Mouse (Mus musculus): Measurements from ENCODE around the gene Tlr9. TPM values are rescaled to one million over a fixed set of nuclear protein-coding genes. Genes with fewer than 3 reads are reported as not detected.
A peak's percentile ranks its signal among the peaks of the same experiment; 100 is the strongest.

The Tlr9 gene
- polyA plus RNA-seq, 1 experiment, result 2.3 TPM

GRCm38 (mm10) chr9:106202819-106203636 lies 19.4 kb upstream of the Tlr9 start, which contains the start of gene Twf2:
Twf2 (plus strand) TSS chr9:106203108.
- no peaks in the 10 kb centered on the region for H3K27me3 ChIP-seq (replicated peaks)
- peak within 1 kb of the TSS; percentile 100 for H3K4me3 ChIP-seq (replicated peaks)
- no peak for TF ChIP-seq FLI1 (IDR thresholded peaks at IDR 0.05; ENCODE audit: low read length)
- TF ChIP-seq GATA1 (IDR thresholded peaks at IDR 0.05; ENCODE audit: borderline replicate concordance, low read length), result no peak
- peaks cover 84% of the 10 kb centered on the region for H3K4me1 ChIP-seq
- H3K9me3 ChIP-seq, result no peaks in the 10 kb centered on the region
- peaks cover 31% of the 10 kb centered on the region for H3K36me3 ChIP-seq (replicated peaks; ENCODE audit: low read length)

DNA sequence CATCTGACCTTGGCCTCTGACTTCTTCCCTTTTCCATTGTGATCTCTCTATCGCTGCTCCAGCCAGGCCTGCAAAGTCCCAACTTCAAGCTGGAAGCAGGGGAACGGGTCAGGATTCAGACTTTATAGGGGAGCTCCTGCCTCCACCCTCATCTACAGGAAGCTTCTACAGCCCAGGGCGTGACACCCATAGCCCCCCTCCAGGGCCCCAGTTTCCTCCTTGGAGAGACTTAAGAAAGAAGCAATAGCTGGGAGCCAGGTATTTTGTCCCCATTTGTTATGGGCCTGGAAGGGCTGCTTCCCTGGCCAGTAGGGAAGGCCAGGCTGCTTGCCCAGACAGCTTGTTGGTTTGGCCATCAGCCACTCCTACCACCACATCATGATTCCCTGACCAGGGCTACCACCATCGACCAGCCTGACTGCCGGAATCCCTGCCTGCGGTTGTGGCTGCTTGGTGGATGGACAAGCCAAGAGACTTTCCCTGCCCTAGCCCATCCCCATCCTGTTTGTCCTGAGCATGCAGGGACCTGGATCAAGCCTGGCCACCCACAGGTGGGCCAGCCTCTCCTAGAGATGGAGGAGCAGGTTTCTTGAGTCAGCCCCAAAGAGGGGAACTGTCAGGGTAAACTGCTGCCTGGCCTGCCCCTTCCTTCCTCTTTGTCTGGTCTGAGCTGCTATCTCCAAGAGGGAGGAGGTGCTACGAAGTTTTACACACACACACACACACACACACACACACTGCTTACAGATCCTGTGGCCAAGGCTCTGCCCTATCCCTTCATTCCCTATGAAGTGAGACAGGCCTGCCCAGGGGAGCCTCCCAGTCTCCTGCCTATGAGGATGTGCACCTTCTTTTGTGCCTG lies 18.2 kb upstream of the Tlr9 start:
- H3K4me1 ChIP-seq, result peaks cover 86% of the 10 kb centered on the region
- no peaks in the 10 kb centered on the region for H3K27me3 ChIP-seq (replicated peaks)
- H3K9me3 ChIP-seq, result no peaks in the 10 kb centered on the region
- H3K4me3 ChIP-seq (replicated peaks), result peak overlapping the region; percentile 100
- peaks cover 43% of the 10 kb centered on the region for H3K36me3 ChIP-seq (replicated peaks; ENCODE audit: low read length)
- TF ChIP-seq GATA1 (IDR thresholded peaks at IDR 0.05; ENCODE audit: borderline replicate concordance, low read length) (no peak), FLI1 (IDR thresholded peaks at IDR 0.05; ENCODE audit: low read length) (no peak)

DNA sequence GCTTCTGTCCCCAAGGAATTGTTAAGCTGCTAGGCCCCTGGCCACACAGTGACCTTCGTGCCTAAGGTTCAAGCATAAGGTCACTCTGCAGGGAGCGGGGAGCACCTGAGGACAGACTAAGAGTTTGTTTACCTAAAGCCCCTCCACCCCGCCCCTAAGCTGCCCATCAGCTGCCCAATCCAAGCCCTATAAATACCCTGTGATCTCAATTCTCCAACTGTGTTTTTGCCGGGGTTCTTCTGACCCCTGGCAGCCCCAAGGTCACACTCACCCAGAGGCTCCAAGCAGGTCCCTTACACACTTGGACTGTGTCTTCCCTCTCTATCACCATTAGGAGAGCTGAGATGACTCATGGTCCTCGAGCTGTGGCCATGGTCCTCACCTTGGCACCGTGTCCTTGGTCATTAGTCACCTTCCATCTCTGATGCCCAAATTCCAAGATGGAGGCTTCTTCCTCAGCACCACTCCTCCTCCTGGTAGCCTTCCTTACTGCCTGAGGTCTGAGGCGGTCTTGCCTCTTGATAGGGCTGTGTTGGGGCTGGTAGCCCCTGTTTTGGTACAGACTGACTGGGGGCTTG lies 16.6 kb upstream of the Tlr9 start:
- H3K36me3 ChIP-seq (replicated peaks; ENCODE audit: low read length), result peaks cover 59% of the 10 kb centered on the region
- H3K4me1 ChIP-seq, result peaks cover 83% of the 10 kb centered on the region
- no peaks in the 10 kb centered on the region for H3K27me3 ChIP-seq (replicated peaks)
- H3K4me3 ChIP-seq (replicated peaks), result peak overlapping the region; percentile 89
- TF ChIP-seq FLI1 (IDR thresholded peaks at IDR 0.05; ENCODE audit: low read length), result no peak
- TF ChIP-seq GATA1 (IDR thresholded peaks at IDR 0.05; ENCODE audit: borderline replicate concordance, low read length), result no peak
- no peaks in the 10 kb centered on the region for H3K9me3 ChIP-seq

GRCm38 (mm10) chr9:106206515-106206914 lies 15.9 kb upstream of the Tlr9 start:
- peaks cover 66% of the 10 kb centered on the region for H3K36me3 ChIP-seq (replicated peaks; ENCODE audit: low read length)
- TF ChIP-seq FLI1 (IDR thresholded peaks at IDR 0.05; ENCODE audit: low read length), result no peak
- no peak for TF ChIP-seq GATA1 (IDR thresholded peaks at IDR 0.05; ENCODE audit: borderline replicate concordance, low read length)
- H3K4me1 ChIP-seq, result peaks cover 90% of the 10 kb centered on the region
- no peaks in the 10 kb centered on the region for H3K27me3 ChIP-seq (replicated peaks)
- peak overlapping the region; percentile 89 for H3K4me3 ChIP-seq (replicated peaks)
- H3K9me3 ChIP-seq, result no peaks in the 10 kb centered on the region

DNA sequence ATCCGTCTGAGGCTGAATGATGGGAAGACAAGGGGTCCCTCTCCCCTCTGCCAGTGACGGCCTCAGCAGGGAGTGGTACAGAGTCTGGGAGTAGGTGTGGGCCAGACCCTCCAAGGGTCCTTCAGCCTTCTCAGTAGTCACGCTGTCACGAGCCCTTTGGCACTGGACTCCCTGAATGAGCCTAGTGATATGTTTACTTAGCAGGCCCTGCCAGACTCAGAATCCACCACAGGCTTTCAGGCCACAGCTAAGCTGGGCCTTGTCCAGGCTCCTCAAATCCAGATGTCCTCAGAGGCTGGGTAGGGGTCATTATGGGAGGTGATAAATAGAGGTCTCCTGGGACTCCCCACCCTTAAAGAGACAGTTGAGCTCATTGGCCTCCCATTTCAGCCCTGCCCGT lies 14.2 kb upstream of the Tlr9 start:
- no peak for TF ChIP-seq FLI1 (IDR thresholded peaks at IDR 0.05; ENCODE audit: low read length)
- TF ChIP-seq GATA1 (IDR thresholded peaks at IDR 0.05; ENCODE audit: borderline replicate concordance, low read length), result no peak
- Histone ChIP-seq H3K4me3 (replicated peaks) (peak overlapping the region; percentile 89), H3K4me1 (peaks cover 88% of the 10 kb centered on the region), H3K9me3 (no peaks in the 10 kb centered on the region), H3K36me3 (replicated peaks; ENCODE audit: low read length) (peaks cover 83% of the 10 kb centered on the region), H3K27me3 (replicated peaks) (no peaks in the 10 kb centered on the region)

DNA sequence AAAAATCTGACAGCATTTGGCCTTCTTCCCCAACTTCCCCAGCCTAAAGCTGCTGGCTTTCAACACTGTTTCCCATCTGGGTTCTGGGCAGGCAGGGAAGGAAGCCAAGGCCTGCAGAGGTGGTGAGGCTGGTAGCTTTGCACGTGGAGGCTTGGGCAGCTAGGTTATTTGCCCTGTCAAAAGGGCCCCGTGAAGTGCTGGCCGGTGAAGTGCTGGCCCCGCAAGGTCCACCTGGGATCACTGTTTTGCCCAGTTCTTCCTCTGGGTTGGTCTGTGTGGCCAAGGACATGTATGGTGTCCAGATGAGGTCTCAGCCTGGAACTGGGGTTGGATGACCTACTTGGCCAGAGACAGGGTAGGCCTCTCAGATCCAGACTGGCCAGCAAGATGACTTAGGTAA lies 12.4 kb upstream of the Tlr9 start:
- Histone ChIP-seq H3K27me3 (replicated peaks) (no peaks in the 10 kb centered on the region), H3K36me3 (replicated peaks; ENCODE audit: low read length) (peaks cover 91% of the 10 kb centered on the region), H3K4me1 (peaks cover 84% of the 10 kb centered on the region), H3K9me3 (no peaks in the 10 kb centered on the region), H3K4me3 (replicated peaks) (no peak overlapping the region)
- no peak for TF ChIP-seq GATA1 (IDR thresholded peaks at IDR 0.05; ENCODE audit: borderline replicate concordance, low read length)
- TF ChIP-seq FLI1 (IDR thresholded peaks at IDR 0.05; ENCODE audit: low read length), result no peak

DNA sequence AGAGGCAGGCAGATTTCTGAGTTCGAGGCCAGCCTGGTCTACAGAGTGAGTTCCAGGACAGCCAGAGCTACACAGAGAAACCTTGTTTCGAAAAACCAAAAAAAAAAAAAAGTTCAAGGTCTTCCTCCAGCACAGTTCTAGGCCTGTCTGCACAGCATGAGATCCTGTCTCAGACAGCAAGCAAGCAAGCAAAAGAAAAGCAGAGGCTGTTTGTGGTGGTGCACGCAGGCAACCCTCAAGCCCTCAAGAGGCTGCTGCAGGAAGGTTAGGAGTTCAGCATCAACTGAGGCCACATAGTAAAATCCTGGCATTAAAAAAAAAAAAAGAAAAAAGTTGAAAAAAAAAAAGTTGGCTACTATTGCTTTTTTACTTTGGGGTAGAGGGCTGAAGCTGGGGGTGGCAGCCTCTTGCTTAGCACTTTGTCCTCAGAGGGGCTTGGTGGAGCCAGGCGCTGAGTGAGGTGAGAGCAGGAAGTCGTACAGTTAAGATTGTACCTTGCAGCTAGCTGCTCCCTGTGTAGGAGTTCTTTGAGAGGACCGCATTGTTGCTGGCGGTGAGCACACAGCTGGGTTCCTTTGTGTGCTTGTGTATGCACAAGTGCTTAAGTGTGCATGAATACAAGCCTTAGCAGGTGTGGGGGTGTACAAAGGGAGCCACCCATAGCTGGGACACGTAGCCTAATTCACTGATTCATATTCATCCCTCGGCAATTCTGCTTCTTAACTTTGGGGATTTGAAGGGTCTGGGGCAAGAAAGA lies 11.4 kb upstream of the Tlr9 start:
- peaks cover 95% of the 10 kb centered on the region for H3K36me3 ChIP-seq (replicated peaks; ENCODE audit: low read length)
- no peak for TF ChIP-seq FLI1 (IDR thresholded peaks at IDR 0.05; ENCODE audit: low read length)
- TF ChIP-seq GATA1 (IDR thresholded peaks at IDR 0.05; ENCODE audit: borderline replicate concordance, low read length), result no peak
- H3K27me3 ChIP-seq (replicated peaks), result no peaks in the 10 kb centered on the region
- no peak overlapping the region for H3K4me3 ChIP-seq (replicated peaks)
- peaks cover 76% of the 10 kb centered on the region for H3K4me1 ChIP-seq
- H3K9me3 ChIP-seq, result no peaks in the 10 kb centered on the region

GRCm38 (mm10) chr9:106211680-106212593 lies 10.5 kb upstream of the Tlr9 start:
- Histone ChIP-seq H3K4me3 (replicated peaks) (peak overlapping the region; percentile 56), H3K4me1 (peaks cover 67% of the 10 kb centered on the region), H3K9me3 (no peaks in the 10 kb centered on the region), H3K27me3 (replicated peaks) (no peaks in the 10 kb centered on the region), H3K36me3 (replicated peaks; ENCODE audit: low read length) (peaks cover 96% of the 10 kb centered on the region)
- TF ChIP-seq FLI1 (IDR thresholded peaks at IDR 0.05; ENCODE audit: low read length) (no peak), GATA1 (IDR thresholded peaks at IDR 0.05; ENCODE audit: borderline replicate concordance, low read length) (no peak)

All from megakaryocyte, embryonic 14.5 days (primary cell).